Mouse (Mus musculus): ENCODE measurements around the gene Fcgr2b. TPM values are rescaled to one million over a fixed set of nuclear protein-coding genes. Genes with fewer than 3 reads are reported as not detected.
"Not testable (repeated sequence)": the region's sequence is repeated elsewhere in the genome, so short reads cannot be mapped to it uniquely, and the experiment has no call there.

Fcgr2b gene
- total RNA-seq, 2 experiments from 2014 or later = 5.5 to 5.8 TPM

DNA sequence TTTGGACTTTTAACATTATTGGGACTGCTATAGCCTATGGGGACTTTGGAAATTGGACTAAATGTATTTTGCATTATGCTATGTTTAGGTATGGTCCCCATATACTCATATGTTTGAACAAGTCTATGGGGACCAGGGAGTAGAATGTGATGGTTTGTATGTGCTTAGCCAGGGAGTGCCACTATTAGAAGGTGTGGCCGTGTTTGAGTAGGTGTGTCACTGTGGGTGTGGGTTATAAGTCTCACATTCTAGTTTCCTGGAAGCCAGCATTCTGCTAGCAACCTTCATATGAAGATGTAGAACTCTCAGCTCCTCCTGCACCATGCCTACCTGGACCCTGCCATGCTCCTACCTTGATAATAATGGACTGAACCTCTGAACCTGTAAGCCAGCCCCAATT lies 5.3 kb upstream of the Fcgr2b start:
- intact Hi-C loops (cut with DNase I); DNase-seq (ENCODE audit: low spot score in 2 of 2): not testable (repeated sequence)

DNA sequence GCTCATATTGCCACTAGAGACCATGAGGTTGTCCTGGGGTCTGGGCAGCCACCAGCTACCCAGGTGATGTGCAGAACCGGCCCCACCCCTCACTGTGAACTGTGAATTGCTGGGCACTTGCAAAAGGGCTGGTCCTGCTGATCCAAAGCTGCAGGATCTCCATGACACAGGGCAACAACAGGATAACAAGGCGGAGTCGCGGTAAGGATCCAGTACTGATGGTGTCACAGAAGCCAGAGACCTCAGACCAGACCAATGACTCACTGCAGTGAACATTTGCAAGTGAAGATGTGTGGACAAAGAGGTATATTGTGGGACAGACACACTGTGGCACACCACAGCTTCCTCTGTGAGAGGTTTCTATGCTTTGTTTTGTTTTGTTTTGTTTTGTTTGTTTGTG lies 2.3 kb upstream of the Fcgr2b start:
- DNase-seq (ENCODE audit: low spot score in 2 of 2) = no peak
- intact Hi-C loops (cut with DNase I) = no loop called here

DNA sequence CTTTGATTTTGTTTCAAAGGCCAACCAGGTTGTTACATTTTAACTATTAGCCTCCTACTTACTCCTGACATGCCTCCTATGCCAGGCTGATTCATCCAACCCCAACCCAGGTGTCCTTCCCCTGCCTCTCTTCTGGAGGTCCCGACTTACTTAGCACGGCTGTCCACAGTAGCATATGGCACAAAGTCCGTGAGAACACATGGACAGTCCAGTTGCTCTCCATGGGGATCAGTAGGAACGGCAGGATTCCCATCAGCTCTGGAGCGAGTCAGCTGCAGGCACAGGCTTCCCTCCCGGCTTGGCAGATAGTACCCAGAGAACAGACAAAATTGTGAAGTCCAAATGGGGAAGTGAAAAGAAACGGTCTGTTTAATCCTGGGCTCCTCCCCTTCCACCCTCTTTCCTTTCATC lies 591 bp downstream of the Fcgr2b start:
- no peak for DNase-seq (ENCODE audit: low spot score in 2 of 2)
- intact Hi-C loops (cut with DNase I) = no loop called here

DNA sequence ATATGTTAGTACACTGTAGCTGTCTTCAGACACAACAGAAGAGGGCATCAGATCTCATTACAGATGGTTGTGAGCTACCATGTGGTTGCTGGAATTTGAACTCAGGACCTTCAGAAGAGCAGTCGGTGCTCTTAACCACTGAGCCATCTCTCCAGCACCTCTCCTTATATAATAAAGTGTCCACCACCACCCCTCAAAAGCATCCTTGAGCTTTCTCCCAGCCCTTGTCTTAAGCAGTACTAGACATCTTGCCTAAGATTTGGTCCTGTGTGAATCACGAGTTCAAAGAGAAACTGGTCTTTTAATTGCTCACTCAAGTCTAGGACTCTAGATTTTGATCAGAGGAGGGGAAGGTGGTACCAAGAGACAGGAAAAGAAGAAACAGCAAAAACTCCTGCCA lies 997 bp downstream of the Fcgr2b start:
- DNase-seq (ENCODE audit: low spot score in 2 of 2); intact Hi-C loops (cut with DNase I): not testable (repeated sequence)

DNA sequence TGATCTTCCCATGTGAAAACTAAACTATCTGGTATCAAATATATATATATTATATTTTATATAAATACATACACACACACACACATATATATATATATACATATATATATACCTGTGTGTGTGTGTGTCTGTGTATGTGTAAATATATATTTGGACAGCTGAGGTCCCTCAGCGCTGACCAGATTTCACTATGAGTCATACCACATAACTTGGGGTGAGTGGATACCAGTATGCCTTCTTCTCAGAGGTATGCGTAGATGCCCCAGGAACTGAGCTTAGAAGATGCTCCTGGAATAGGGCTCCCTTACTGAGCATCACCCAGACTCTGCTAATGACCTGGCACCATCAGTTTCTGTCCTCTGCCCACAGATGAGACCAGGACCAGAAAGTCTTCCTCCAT lies 1.6 kb downstream of the Fcgr2b start:
- intact Hi-C loops (cut with DNase I) = no loop called here

DNA sequence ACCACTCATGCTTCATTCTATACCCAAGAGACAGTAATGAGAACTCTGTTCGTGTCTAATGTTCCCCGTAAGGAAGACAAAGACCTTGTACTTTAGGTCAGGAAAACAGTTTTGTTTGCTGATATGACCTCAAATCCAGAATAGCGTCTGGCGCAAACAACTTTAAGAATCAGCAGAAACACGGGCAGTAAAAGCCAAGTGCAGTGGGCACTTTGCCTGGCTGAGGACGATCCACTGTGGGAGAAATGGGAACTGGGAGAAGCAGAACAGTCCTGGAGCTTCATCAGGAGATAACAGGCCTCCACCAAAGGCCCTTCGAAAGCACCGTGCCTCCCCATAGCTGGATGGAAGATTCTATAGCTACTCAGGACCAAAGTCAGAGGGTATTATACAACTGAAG lies 2.2 kb downstream of the Fcgr2b start:
- DNase-seq (ENCODE audit: low spot score in 2 of 2) = no peak
- intact Hi-C loops (cut with DNase I) = no loop called here

More for the DNA sequence above, 1.6 kb downstream of the Fcgr2b start:
- no peak for DNase-seq (ENCODE audit: low spot score in 2 of 2)

DNA sequence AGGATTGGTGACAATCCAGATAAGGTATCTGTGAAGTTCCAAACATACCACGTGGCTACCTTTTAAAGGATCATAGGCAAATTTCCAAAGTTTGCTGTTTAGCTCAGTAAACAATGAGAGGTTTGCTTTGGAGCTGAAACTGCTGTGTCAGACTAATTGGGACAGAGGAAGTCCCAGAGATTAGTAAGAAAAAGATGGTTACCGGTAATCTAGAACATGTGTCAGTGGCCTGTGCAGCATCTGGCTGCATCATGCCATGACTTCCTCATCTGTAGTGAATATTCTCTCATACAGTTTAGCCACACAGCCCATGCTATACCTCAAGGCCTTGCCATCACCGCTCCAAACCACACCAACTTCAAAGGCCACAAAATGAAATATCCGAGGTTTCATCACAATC lies 3.4 kb downstream of the Fcgr2b start:
- intact Hi-C loops (cut with DNase I) = no loop called here
- no peak for DNase-seq (ENCODE audit: low spot score in 2 of 2)

DNA sequence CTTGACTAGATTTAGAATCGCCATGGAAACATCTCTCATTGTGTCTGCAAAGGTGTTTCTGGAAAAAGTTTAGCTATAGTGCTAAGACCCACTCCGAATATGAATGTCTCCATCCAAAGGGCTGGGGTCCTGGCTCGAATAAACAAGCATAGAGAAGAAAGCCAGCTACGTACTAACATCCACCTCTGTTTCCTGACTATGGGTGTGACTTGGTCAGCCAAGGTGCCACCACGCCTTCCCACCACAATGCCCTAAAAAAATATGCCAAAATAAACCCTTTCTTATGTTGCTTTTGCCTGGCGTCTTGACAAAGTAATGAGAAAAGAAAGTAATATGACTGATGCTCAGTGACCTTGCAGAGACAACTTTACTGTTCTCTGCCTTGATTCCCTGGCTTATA lies 3.9 kb downstream of the Fcgr2b start:
- intact Hi-C loops (cut with DNase I) = no loop called here
- DNase-seq (ENCODE audit: low spot score in 2 of 2) = no peak

DNA sequence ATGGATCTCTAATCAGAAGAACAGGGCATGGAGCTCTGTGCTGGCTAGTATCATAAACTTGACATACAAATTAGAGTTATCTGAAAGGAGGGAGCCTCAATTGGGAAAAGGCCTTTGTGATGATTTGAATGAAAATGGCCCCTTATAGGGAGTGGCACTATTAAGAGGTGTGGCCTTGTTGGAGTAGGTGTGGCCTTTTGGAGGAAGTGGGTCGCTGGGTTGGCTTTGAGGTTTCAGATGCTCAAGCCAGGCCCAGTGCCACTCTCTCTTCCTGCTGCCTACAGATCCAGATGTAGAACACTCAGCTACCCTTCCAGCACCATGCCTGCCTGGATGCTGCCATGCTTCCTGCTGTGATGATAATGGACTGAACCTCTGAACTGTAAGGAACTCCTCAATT lies 7.8 kb downstream of the Fcgr2b start:
- no peak for DNase-seq (ENCODE audit: low spot score in 2 of 2)
- intact Hi-C loops (cut with DNase I) = no loop called here

DNA sequence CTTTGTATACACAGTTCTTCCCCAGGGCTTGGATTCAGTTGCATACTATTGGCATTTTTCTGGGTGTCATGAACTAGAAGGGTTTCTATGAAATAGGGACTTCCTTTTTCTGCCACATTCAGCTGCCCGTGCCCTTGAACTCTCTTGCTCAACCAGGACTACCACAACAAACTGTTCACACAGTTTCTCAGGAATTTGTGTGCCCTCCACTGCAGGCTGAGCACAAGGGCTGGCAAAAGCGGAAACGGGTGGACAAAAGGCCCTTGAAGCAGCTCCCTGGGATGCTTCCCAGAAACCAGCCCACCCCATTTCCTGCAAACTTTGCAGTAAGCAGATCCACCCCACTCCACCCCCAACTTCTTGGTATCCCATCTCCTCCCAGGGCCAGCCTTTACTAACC lies 8.8 kb downstream of the Fcgr2b start:
- intact Hi-C loops (cut with DNase I) = no loop called here
- no peak for DNase-seq (ENCODE audit: low spot score in 2 of 2)

DNA sequence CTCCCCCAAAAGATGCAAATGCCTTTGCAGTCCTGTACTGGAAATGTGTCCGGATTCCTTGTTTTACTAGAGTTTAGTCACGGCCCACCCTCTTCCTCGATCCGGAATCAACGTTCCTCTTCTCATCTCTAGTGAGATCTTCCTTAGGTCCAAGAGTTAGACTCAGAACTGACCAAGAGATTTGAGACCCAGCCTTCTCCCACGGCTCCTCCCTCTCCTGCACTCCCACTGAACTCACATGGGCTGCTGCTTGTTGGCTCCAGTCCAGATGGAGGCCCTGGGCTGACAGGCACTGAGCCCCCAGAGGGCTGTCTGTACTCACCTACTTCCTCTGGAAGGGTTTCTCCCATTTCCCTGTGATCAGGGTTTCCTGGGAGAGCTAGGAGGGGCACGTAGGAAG lies 13.3 kb downstream of the Fcgr2b start:
- intact Hi-C loops (cut with DNase I) = no loop called here
- no peak for DNase-seq (ENCODE audit: low spot score in 2 of 2)

DNA sequence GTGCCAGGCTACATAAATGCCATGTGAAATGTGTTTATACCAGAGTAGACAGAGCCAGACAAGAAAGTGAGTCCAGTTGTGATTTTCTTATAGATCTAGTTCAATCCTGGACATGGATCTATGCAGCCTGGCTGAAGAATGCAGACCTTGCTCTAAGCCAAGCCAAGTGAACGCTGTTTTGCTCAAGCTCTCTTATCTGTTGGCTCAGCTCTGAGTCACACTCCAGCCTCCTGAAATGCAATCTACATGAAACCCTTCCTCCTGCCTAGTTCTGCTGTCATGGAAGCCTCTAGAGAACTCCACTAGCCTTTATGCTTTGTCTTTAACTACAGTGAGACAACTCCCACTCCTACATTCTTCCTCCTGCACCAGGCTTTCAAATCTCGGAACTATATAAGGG lies 14.0 kb downstream of the Fcgr2b start:
- no peak for DNase-seq (ENCODE audit: low spot score in 2 of 2)
- intact Hi-C loops (cut with DNase I) = no loop called here

DNA sequence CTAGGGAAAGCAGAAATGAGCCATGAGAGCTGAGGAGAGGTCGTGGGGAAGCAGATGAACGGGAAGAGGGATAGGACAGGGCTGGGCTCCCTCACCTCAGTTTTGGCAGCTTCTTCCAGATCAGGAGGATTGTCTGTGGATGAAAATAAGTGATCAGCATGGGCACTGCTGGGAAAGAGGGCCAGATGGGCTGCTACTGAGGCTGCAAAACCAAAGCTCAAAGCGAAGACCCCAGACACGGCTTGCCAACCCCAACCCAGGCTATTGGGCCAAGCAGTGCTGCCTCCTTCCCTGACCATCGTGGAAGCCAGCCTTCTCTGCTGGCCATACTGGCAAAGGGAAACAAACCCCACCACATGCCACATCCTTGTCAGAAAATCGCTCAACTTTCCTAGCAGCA lies 15.2 kb downstream of the Fcgr2b start:
- no peak for DNase-seq (ENCODE audit: low spot score in 2 of 2)
- intact Hi-C loops (cut with DNase I) = no loop called here

DNA sequence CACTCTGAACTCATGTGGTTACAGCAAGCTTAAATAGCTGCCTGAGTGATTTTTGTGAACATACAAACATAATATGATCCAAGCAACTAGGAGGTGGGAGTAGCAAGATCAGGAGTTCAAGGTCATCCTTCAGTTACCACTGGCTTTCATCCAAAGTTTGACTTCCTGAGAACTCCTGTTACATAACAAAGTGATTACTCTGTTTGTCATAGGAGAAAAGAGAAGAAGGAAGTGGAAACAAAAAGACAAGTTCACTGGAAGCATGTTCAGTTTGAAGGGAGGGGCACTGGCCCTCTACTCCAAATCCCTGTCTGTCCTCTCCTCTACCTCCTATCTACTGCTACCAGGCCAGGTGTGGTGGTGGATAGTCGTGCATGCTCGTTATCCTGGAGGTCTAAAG lies 16.6 kb downstream of the Fcgr2b start:
- DNase-seq (ENCODE audit: low spot score in 2 of 2) = no peak
- intact Hi-C loops (cut with DNase I) = no loop called here

DNA sequence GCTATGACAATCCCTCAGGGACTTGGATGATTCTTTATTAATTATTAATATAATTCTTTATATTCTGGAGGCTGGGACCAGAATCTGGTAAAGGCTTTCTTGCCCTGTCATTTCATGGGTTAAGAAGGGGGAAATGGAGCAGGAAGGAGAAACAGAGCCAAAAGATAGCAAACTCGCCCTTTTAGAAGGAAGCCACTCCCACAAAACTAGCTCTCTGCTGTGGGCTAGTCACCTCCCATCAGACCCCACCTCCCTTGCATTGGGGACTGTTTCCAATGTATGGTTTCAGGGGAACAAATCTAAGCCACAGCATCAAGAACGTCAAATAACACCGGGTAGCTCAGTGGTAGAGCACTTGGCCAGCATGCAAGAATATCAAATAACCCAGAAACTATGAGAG lies 18.1 kb downstream of the Fcgr2b start:
- intact Hi-C loops (cut with DNase I) = no loop called here
- no peak for DNase-seq (ENCODE audit: low spot score in 2 of 2)

DNA sequence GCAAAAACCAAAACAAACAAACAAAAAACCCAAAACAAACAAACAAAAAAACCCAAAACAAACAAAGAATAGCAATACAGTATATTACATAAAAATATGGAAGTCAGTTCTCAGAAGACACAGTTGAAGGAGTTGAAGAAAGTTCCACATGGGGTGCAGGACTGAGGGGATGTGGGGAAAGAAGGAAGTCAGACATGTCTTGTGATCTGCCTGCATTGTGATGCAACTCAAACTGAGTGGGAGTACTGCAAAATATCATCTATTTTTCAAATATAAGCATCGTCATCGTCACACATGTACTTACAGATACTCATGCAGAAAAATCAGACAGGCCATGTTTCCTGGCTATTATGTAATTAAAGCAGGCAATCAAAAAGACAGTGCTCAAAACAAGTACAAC lies 23.2 kb downstream of the Fcgr2b start:
- intact Hi-C loops (cut with DNase I) = no loop called here
- DNase-seq (ENCODE audit: low spot score in 2 of 2) = no peak

DNA sequence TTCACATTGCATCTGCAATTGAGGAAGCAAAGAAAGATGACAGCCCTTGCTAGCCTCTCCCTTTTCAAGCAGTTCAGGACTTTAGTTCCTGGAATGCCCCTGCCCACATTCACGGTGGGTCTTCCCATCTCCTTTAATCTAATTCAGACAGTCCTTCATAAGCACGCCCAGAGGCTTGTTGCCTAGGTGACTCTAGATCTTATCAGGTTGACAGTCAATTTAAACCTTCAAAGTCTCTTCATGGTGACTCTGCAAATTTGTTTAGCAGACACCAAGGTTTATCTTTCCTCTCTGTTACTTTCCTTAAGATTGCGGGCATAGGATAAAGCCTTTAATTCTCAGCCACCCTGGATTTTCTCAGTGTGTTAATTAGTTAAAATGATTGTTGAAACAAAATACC lies 25.6 kb downstream of the Fcgr2b start:
- intact Hi-C loops (cut with DNase I) = no loop called here
- no peak for DNase-seq (ENCODE audit: low spot score in 2 of 2)

DNA sequence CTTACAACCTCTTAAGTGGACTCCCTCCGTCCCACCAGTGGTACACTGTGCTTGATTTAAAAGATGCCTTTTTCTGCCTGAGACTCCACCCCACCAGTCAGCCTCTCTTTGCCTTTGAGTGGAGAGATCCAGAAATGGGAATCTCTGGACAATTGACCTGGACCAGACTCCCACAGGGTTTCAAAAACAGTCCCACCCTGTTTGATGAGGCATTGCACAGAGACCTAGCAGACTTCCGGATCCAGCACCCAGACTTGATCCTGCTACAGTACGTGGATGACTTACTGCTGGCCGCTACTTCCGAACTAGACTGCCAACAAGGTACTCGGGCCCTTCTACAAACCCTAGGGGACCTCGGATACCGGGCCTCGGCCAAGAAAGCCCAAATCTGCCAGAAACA lies 31.4 kb downstream of the Fcgr2b start:
- intact Hi-C loops (cut with DNase I) = not testable (repeated sequence)

DNA sequence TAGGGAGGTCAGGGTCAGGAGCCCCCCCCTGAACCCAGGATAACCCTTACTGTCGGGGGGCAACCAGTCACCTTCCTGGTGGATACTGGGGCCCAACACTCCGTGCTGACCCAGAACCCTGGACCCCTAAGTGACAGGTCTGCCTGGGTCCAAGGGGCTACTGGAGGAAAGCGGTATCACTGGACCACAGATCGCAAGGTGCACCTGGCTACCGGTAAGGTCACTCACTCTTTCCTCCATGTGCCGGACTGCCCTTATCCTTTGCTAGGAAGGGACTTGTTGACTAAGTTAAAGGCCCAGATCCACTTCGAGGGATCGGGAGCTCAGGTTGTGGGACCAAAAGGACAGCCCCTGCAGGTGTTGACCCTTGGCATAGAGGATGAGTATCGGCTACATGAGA lies 32.2 kb downstream of the Fcgr2b start:
- DNase-seq (ENCODE audit: low spot score in 2 of 2); intact Hi-C loops (cut with DNase I): not testable (repeated sequence)

More for the DNA sequence above, 31.4 kb downstream of the Fcgr2b start:
- not testable (repeated sequence) for DNase-seq (ENCODE audit: low spot score in 2 of 2)

DNA sequence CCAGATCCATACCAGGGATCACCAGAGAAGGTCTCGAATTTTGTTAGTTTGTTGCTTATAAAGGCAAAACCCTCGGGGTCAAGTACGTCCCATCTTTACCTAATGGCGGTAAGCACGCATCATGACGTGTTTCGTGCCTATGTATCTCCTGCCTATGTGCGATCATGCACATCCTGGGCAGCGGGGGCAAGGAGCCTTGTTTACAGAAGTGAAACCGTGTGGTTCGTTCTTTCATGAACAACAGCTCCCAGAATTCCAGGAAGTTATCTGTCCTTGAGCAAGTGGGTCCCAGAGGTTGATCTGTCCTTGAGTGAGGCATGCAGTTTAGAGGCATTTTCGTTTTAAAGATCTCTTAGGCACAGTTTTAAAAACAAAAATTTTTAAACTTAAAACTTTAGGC lies 37.1 kb downstream of the Fcgr2b start:
- DNase-seq (ENCODE audit: low spot score in 2 of 2) = no peak
- intact Hi-C loops (cut with DNase I) = no loop called here

DNA sequence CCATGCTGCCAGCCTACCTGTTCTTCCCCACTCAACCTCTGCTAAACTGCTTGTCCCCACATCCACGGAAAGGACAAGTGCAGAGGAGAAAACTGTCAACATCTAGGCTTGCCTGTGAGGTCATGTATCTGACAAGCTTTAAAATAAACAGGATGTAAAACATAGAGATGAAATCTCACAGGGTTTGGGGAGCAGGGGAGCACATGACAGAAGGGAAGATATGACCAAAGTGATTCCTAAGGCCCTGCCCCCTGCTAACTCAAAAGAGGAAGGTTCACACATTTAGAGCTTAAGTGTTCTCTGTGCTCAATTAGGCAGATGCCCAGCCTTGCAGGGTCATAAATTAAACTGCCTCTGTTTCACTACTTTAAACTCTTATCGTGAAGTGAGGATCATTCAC lies 42.0 kb downstream of the Fcgr2b start:
- intact Hi-C loops (cut with DNase I) = no loop called here
- DNase-seq (ENCODE audit: low spot score in 2 of 2) = no peak

DNA sequence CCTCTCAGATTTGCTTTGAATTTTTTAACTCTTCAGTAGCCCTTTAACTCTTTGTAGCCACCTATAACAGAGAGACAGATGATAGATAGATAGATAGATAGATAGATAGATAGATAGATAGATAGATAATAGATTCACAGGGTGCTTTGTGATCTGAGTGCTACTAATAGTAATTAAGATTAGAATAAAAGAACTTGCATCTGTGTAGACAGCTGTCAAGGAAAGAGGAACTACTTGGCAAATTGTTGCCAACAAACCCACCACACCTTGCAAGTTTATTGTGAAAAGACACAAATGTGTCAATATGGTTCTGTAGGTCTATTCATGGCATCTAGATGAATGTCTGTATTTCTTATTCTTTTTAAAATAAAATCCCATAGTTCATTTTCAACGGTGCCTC lies 42.4 kb downstream of the Fcgr2b start:
- intact Hi-C loops (cut with DNase I) = no loop called here
- DNase-seq (ENCODE audit: low spot score in 2 of 2) = no peak

Measured in left cerebral cortex, postnatal 36 days (tissue).